Mouse (Mus musculus): ENCODE results near the gene Nav2. TPM values are rescaled to one million over a fixed set of nuclear protein-coding genes. Genes with fewer than 3 reads are reported as not detected.

Nav2 gene
- polyA plus RNA-seq, 1 experiment from 2014 or later = 24.2 TPM

DNA sequence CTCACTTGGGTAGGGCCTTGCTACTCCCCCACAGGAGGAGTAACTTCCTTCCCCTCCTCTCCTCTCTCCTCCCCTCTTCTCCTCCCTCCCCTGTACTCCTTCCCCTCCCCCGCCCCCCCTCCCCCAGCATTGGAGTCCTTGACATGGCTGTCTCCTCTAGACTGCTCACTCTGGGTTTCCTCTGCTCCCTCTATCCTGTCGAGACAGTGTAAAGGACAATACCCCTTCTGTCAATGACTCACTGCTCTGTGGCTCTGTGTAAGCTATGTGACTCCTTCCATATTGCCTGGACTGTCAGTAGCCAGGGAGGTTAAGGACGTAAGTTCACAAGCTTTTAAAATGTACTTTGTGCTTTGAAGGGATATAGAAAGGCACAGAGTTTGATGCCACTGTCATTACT lies 460.5 kb downstream of the Nav2 start:
- ATAC-seq (ENCODE audit: low FRiP score) = peak; percentile 50; the same call in 1 of the 2 replicates
- no peaks in the 10 kb centered on the region for H3K9me3 ChIP-seq
- no peaks in the 10 kb centered on the region for H3K36me3 ChIP-seq
- peaks cover 47% of the 10 kb centered on the region for H3K4me1 ChIP-seq (replicated peaks)
- no peak overlapping the region for H3K4me3 ChIP-seq
- H3K4me2 ChIP-seq = no peak overlapping the region
- no peak overlapping the region for H3K27ac ChIP-seq
- no peak overlapping the region for H3K9ac ChIP-seq
- 61% methylated on average over 3 of the region's 3 CpGs for WGBS
- no peaks in the 10 kb centered on the region for H3K27me3 ChIP-seq

- Histone ChIP-seq H3K9ac (no peak overlapping the region), H3K4me1 (replicated peaks) (peaks cover 56% of the 10 kb centered on the region)
Observed at GRCm38 (mm10) chr7:49369809-49370473, 461.4 kb downstream of the Nav2 start.

GRCm38 (mm10) chr7:49371345-49371744 lies 462.8 kb downstream of the Nav2 start:
- Histone ChIP-seq H3K36me3 (no peaks in the 10 kb centered on the region), H3K4me2 (no peak overlapping the region), H3K4me3 (no peak overlapping the region), H3K9me3 (no peaks in the 10 kb centered on the region), H3K27me3 (no peaks in the 10 kb centered on the region), H3K27ac (no peak overlapping the region), H3K4me1 (replicated peaks) (peaks cover 68% of the 10 kb centered on the region), H3K9ac (no peak overlapping the region)
- no peak for ATAC-seq (ENCODE audit: low FRiP score)
- 86% methylated on average over 2 of the region's 2 CpGs for WGBS

More at GRCm38 (mm10) chr7:49369809-49370473, 461.4 kb downstream of the Nav2 start:
- Histone ChIP-seq H3K36me3 (no peaks in the 10 kb centered on the region), H3K4me2 (no peak overlapping the region), H3K4me3 (no peak overlapping the region), H3K27me3 (no peaks in the 10 kb centered on the region), H3K27ac (peak overlapping the region; percentile 36; the same call in 1 of the 2 replicates), H3K9me3 (no peaks in the 10 kb centered on the region)
- no peak for ATAC-seq (ENCODE audit: low FRiP score)
- 82% methylated on average over 10 of the region's 10 CpGs for WGBS

- Histone ChIP-seq H3K9ac (no peak overlapping the region), H3K4me3 (no peak overlapping the region), H3K36me3 (no peaks in the 10 kb centered on the region), H3K4me2 (no peak overlapping the region), H3K27ac (no peak overlapping the region), H3K27me3 (no peaks in the 10 kb centered on the region), H3K4me1 (replicated peaks) (peaks cover 65% of the 10 kb centered on the region), H3K9me3 (no peaks in the 10 kb centered on the region)
- ATAC-seq (ENCODE audit: low FRiP score) = no peak
- WGBS = 74% methylated on average over 7 of the region's 7 CpGs
Observed at GRCm38 (mm10) chr7:49371972-49372371, 463.5 kb downstream of the Nav2 start.

GRCm38 (mm10) chr7:49373173-49373572 lies 464.7 kb downstream of the Nav2 start:
- Histone ChIP-seq H3K4me1 (replicated peaks) (peaks cover 59% of the 10 kb centered on the region), H3K36me3 (no peaks in the 10 kb centered on the region), H3K27ac (no peak overlapping the region), H3K9ac (no peak overlapping the region), H3K9me3 (no peaks in the 10 kb centered on the region), H3K4me3 (no peak overlapping the region), H3K27me3 (no peaks in the 10 kb centered on the region), H3K4me2 (no peak overlapping the region)
- 76% methylated on average over 1 of the region's 1 CpGs for WGBS
- no peak for ATAC-seq (ENCODE audit: low FRiP score)

DNA sequence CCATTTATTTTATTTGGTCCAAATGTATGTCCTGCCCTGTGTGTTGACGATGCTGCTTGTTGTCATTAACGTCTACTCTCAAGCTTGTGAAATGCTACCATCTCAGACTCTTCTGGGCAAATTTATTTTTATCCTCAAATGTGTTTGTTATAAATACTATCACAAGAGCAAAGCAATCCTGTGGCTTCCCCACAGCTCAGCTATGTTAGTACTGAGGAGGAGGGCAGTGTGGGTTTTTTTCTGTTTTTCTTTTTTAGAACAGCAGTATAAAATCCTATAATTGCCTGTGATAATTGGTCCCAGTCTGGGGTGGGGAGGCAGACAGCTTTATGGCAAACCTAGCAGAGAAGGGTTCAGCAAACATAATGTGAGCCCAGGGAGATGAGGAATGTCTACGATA lies 465.1 kb downstream of the Nav2 start:
- Histone ChIP-seq H3K27ac (no peak overlapping the region), H3K4me1 (replicated peaks) (peaks cover 58% of the 10 kb centered on the region), H3K36me3 (no peaks in the 10 kb centered on the region), H3K9me3 (no peaks in the 10 kb centered on the region), H3K9ac (no peak overlapping the region), H3K4me3 (no peak overlapping the region), H3K27me3 (no peaks in the 10 kb centered on the region), H3K4me2 (no peak overlapping the region)
- WGBS = 67% methylated on average over 3 of the region's 3 CpGs
- no peak for ATAC-seq (ENCODE audit: low FRiP score)

DNA sequence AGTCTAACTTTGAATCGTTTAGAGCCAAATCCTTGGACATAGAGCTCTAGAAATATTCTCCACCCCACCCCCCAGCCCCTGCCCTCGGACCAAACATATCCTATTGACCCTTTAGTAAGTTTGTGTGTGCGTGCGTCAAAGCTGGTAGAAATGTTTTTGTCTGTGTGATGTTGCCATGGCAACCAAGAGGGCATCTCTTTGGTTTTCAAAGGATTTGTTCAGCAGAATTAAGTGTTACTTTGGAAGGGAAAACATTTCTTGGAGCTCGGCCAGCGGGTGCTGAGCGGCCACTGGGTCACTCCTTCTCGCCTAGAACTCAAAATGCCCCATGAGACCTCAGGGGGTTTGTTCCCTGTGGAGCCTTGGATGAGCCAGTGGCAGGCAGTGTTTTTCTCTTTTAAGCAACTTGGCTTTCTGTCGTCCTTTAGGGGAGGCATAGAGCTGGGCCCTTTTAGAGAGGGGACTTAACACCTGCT lies 467.0 kb downstream of the Nav2 start:
- Histone ChIP-seq H3K4me2 (no peak overlapping the region), H3K9me3 (no peaks in the 10 kb centered on the region), H3K4me1 (replicated peaks) (peaks cover 49% of the 10 kb centered on the region), H3K9ac (no peak overlapping the region), H3K27ac (peak overlapping the region; percentile 44; the same call in 1 of the 2 replicates), H3K36me3 (no peaks in the 10 kb centered on the region), H3K4me3 (no peak overlapping the region), H3K27me3 (no peaks in the 10 kb centered on the region)
- ATAC-seq (ENCODE audit: low FRiP score) = no peak
- WGBS = 3% methylated on average over 9 of the region's 9 CpGs

DNA sequence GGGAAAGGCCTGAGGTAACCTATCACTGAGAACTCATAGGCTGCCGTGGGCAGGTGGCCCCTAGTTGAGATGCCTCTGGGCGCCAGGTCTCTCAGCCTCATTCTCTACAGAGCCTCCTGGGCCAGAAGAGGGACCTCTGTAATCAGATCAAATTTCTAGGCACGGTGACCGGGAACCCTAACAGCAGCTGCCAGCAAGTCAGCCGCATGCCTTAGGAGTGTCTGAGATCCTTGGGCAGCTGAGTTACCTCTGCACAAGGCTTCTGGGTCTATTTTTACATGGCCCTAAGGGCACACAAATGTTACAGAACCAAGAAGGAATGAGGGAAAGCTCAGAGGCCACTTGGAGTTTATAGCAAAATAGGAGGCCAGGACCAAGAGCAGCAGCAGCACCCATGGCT lies 470.1 kb downstream of the Nav2 start:
- Histone ChIP-seq H3K4me2 (no peak overlapping the region), H3K9me3 (no peaks in the 10 kb centered on the region), H3K27me3 (no peaks in the 10 kb centered on the region), H3K4me3 (no peak overlapping the region), H3K9ac (no peak overlapping the region), H3K27ac (no peak overlapping the region), H3K4me1 (replicated peaks) (peaks cover 35% of the 10 kb centered on the region), H3K36me3 (no peaks in the 10 kb centered on the region)
- 82% methylated on average over 5 of the region's 5 CpGs for WGBS
- ATAC-seq (ENCODE audit: low FRiP score) = no peak

DNA sequence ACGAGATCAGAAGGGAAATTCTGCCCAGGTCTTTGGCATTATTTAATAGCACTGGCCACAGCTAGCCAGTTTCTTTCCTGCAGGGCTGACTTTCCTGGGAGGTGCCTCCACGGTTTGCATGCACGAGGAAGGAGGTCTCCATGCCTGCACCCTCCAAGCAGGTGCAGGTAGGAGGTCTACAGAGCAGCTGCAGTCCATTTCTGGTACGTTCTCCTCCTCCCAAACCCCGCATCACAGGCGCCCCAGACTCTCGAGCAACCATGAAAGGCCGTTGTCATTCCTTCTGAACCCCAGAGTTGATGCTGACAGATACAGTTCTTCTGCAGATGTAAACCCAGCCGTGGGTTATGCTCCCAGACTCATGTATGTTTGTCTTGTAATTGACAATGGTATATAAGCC lies 472.4 kb downstream of the Nav2 start:
- no peaks in the 10 kb centered on the region for H3K36me3 ChIP-seq
- no peak overlapping the region for H3K27ac ChIP-seq
- no peak for ATAC-seq (ENCODE audit: low FRiP score)
- peaks cover 13% of the 10 kb centered on the region for H3K4me1 ChIP-seq (replicated peaks)
- no peak overlapping the region for H3K9ac ChIP-seq
- H3K9me3 ChIP-seq = no peaks in the 10 kb centered on the region
- H3K4me3 ChIP-seq = no peak overlapping the region
- 89% methylated on average over 9 of the region's 9 CpGs for WGBS
- no peaks in the 10 kb centered on the region for H3K27me3 ChIP-seq
- no peak overlapping the region for H3K4me2 ChIP-seq

- H3K9ac ChIP-seq = no peak overlapping the region
- H3K27me3 ChIP-seq = no peaks in the 10 kb centered on the region
- no peaks in the 10 kb centered on the region for H3K36me3 ChIP-seq
- peaks cover 17% of the 10 kb centered on the region; the same call in 1 of the 2 replicates for H3K4me1 ChIP-seq (replicated peaks)
- no peak overlapping the region for H3K4me3 ChIP-seq
- H3K4me2 ChIP-seq = no peak overlapping the region
- no peaks in the 10 kb centered on the region for H3K9me3 ChIP-seq
- no peak for ATAC-seq (ENCODE audit: low FRiP score)
- WGBS = 60% methylated on average over 10 of the region's 10 CpGs
- H3K27ac ChIP-seq = no peak overlapping the region
Observed at GRCm38 (mm10) chr7:49382884-49383283, 474.4 kb downstream of the Nav2 start.

DNA sequence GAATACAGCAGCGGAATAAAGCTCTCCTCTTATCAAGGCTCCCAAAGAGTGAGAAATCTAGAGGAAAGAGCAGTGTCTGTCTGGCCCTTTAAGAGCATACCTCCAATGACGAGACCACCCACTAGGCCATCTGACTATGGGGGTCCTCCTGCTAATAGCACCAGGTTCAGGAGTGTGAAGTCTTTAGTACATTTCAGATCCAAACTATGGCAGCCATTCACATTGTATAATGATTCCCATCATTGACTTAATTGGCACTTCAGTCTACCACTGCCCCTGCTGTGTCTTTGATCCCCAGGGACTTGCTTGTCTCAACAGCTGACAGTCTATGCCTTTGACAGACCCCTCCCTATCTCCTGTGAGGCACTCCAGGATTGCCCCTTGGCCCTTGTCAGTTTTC lies 479.6 kb downstream of the Nav2 start:
- no peak overlapping the region for H3K4me3 ChIP-seq
- peak overlapping the region; percentile 10; the same call in 1 of the 2 replicates for H3K27ac ChIP-seq
- 57% methylated on average over 2 of the region's 2 CpGs for WGBS
- no peaks in the 10 kb centered on the region for H3K27me3 ChIP-seq
- no peaks in the 10 kb centered on the region for H3K9me3 ChIP-seq
- peaks cover 42% of the 10 kb centered on the region for H3K4me1 ChIP-seq (replicated peaks)
- ATAC-seq (ENCODE audit: low FRiP score) = no peak
- H3K9ac ChIP-seq = no peak overlapping the region
- H3K4me2 ChIP-seq = no peak overlapping the region
- H3K36me3 ChIP-seq = no peaks in the 10 kb centered on the region

DNA sequence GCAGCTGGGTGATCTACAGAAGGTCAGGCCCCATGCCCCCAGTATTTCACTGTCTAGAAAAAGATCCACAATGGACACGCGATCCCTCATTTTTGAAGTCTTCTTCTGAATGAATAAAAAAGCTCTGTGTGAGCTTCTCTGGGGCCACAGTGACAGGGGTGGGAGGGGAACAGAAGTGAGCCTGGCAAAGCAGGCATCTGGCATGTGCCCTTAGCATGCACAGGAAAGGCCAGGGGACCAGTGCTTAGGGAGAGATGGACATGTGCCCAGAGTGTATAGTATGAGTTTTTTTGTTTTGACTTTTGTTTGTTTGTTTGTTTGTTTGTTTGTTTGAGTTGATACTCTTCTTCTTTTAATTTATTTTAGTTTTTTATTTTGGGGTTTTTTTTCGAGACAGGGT lies 481.8 kb downstream of the Nav2 start:
- Histone ChIP-seq H3K36me3 (no peaks in the 10 kb centered on the region), H3K4me2 (no peak overlapping the region), H3K4me1 (replicated peaks) (peaks cover 48% of the 10 kb centered on the region), H3K27me3 (no peaks in the 10 kb centered on the region), H3K27ac (no peak overlapping the region), H3K4me3 (no peak overlapping the region), H3K9ac (no peak overlapping the region), H3K9me3 (no peaks in the 10 kb centered on the region)
- no peak for ATAC-seq (ENCODE audit: low FRiP score)
- 52% methylated on average over 3 of the region's 3 CpGs for WGBS

- Histone ChIP-seq H3K4me3 (no peak overlapping the region), H3K9me3 (no peaks in the 10 kb centered on the region), H3K36me3 (no peaks in the 10 kb centered on the region), H3K4me1 (replicated peaks) (peaks cover 48% of the 10 kb centered on the region), H3K27ac (peak overlapping the region; percentile 49), H3K9ac (no peak overlapping the region), H3K27me3 (no peaks in the 10 kb centered on the region), H3K4me2 (no peak overlapping the region)
- ATAC-seq (ENCODE audit: low FRiP score) = no peak
- 56% methylated on average over 9 of the region's 9 CpGs for WGBS
Observed at GRCm38 (mm10) chr7:49390829-49391228, 482.3 kb downstream of the Nav2 start.

All from hindbrain, embryonic 13.5 days (tissue).